Mouse (Mus musculus) fat pad, adult 2 months (tissue): ENCODE data around the gene Psmd11.
A peak's percentile ranks its signal among the peaks of the same experiment; 100 is the strongest.

Experiments used
- DNase-seq: peaks from one replicate; pipeline ENCODE4 v3.0.0-alpha.2; 2011; ENCODE audit warnings: low read depth, low spot score; ENCODE audit errors: extremely low read depth

Psmd11 gene

DNA sequence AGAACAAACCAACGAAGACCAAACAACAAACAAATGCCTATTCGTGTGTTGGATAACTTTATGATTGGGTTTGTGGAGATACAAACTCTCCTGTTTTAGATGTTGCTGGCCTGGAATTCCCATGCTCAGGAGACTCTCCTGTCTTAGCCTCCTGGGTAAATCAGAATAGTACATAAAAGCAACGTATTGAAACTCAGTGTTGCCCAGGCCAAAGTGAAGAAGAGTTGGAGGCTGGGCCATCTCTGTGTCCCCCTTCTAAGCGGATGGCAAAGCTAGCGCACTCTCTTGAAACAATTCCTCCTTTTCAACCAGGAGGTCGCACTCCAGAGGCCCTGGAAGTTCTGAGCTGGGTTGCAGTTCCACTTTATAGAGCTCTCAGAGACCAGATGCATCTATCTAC, 74.9 kb downstream of the Psmd11 start:
- DNase-seq, result no peak

DNA sequence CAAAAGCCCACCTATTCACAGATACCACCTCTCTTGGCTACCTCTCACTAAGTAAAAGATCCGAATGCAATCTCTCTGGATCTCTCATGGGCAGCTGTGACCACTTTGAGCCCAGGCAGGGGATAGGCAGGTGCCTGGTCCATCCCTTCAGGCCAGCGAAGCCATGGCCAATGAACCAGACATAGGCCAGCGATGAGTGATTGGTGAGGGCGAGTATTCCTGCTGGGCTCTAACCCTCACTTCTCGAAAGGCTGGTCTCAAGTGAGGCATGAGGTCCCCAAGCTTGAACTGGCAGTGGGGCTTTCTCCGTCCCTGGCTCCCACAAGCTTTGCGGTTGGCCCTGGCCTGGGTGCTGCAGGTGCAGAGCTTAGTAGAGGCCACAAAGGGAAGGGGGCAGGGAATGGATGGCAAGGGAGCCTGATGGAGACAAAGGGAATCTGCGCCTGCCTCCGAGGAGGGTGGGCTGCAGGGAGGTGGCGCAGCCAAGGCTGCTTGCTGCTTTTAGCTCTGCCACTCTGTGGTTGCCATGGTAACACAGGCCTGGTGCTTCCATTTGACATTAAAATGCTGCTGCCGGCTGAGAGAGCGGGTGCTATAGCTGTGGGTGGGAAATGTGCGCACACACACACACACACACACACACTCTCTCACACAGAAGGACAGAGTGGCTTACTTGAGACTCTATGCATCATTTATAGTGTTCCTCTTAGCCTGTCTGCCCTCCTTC, 75.5 kb downstream of the Psmd11 start:
- DNase-seq, result no peak

DNA sequence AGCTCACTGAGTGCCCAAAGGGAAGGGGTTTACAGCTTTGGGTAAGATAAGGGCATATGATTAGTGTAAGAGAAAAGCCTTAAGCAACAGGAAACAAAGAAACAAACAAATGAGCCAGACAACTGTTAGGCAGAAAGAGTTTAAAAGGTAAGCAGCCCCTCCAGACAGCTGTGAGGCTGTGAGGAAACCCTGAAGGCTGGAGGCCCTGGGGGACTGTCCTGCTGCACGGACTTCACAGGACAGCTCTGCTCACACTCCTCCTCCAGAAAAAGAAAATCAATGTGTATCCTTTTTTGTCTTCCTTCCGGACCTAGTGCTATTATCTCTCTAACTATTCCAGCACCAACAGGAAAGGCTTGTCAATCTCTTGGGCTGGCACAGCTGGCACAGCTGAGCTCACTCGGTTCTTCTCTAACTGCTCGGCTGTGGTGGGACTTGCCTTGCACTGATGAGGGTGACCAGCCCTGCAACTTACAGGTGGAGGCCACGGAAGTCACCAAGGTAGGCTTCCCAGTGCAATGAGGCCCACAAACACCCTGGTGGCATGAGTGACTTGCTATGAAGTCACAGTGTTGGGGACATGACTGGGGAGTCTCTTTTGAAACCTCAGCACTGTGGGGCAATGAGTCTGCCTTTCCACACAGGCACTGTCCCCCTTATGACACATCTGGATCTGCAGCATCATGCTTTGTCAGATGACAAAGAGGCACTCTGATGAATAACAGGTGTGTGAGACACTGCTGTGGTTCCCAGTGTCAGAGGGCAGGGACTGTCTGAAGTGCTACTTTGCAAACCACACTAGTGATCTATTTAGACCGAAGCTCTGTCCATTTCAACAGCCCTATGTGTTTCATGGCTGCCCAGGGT, 76.3 kb downstream of the Psmd11 start:
- no peak for DNase-seq

- no peak for DNase-seq
Observed at GRCm38 (mm10) chr11:80505581-80505980, 77.2 kb downstream of the Psmd11 start.

DNA sequence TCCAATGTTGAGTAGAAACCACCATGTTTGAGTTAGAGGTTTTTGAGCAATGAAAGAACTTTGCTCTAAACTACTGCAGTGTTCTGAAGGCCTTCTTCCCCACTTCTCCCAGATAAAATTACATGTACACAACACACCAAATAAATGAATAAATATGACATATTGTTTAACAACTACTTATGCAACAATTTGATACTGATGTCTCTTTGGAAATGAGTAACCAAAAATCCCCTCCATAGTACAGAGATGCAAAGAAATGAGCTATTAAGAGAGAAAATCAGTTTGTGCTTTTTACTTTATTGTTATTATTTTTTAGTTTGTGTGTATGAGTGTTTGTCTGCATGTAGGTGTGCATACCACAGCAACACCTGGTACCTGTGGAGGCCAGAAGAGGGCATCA, 78.1 kb downstream of the Psmd11 start:
- no peak for DNase-seq

DNA sequence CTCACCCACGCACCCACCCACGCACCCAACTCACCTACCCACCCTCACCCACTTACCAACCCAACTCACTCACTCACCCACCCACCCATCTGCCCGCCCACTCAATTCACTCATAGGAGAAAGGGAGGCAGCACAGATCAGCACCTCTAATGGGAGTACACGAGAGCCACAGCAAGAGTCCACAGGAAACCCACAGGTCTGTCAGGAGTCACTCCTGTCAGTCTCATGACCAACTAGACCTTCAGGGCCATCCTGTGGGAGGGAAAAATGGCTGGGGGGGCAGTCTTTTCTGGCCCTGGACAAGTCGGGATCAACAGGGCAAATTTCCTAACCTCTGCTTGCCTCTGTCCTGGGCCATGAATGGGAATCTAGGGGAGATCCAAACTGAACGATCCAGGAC, 79.4 kb downstream of the Psmd11 start:
- DNase-seq, result no peak

GRCm38 (mm10) chr11:80508361-80509175, 80.2 kb downstream of the Psmd11 start:
- DNase-seq, result no peak

GRCm38 (mm10) chr11:80509176-80509506, 80.7 kb downstream of the Psmd11 start:
- DNase-seq, result no peak

DNA sequence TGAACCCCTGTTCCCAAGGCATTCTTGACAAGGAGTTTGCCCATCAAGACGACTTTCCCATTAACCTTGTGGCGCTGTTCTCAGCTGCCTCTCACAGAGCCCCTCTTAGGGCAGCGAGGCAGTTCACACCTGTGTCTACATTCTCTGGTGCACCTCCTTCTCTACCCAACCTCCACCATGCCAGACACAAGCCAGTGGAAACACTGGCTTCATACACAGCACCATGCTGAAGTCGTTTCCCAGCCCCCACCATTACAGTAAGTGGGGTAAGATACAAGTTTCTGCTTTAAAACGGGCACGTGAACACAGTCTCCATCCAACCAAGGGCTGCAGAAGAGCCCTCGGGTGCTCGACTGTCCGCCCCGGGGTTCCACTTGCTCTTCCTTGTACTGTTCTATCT, 81.7 kb downstream of the Psmd11 start:
- no peak for DNase-seq

DNA sequence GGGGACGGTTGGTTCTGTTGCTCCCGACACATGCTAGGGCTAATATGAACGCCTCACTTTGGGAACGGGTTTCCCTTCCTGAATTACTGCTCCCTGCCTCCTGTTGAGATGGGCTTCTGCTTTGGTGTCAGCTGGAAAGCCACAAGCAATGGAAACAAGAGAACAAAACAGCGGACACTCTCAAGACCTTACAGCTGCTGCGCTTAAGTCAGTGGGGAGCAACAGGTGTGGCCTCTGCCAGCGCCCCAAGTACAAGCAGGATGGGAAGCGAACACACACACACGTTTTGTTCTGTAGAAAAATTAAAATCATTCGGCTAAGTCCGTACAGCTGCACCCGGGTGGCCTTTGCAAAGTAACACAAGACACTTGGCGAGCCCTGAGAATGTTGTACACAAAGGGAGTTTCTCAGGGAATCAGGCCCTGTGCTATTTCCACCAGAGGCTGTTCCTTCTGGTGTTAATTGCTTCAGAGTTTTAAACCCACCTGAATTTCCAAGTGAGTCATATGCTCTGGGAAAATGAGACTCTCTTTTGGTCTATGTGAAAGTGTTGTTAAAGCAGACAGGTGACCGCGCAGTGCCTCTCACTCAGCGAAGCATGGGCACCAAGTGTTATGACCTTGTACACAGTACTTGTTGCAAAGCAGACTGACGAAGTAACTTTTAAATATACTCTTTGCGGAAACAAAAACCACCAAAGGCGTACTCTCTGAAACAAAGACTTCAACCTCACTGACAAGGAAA, 84.1 kb downstream of the Psmd11 start:
- DNase-seq, result no peak

DNA sequence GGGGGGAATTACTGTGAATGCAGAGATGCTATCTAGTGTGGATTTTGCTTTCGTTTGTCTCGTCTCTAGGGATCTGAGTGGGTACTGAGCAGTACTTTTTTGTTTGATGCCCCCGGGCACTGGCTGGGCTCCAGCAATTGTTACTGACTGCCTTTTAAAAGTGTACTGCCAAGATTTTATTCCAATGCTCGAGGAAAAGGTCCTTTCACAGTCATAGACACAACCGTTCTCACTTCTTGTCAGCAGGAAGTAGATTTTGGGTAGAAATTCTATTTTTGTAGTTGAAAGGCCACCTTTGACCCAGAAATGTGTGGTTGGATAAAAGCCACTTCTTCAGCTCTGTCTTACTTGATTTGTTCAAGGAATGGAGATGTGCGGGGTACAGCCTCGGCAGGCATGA, 85.4 kb downstream of the Psmd11 start:
- DNase-seq, result no peak

GRCm38 (mm10) chr11:80515346-80515745, 86.9 kb downstream of the Psmd11 start:
- peak; percentile 25 for DNase-seq

DNA sequence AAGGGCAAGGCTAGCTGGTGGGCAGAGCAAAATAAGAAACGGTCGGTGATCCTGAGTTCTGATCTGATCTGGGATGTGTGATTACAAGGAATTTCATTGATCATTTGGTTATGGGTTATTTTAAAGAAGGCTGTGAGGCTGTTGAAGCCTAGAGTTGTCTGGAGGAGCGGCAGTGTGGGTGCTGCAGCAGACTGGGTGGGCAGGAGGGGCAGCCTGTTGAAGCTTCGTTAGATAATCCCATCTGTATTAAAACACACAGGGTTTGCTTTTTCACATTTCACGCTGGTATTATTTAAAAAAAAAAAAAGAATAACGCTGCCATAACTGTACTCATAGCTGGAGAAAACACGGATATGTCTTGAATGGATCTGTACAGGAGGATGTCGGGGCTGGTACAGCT, 87.5 kb downstream of the Psmd11 start:
- DNase-seq, result no peak

GRCm38 (mm10) chr11:80518421-80519367, 90.3 kb downstream of the Psmd11 start:
- DNase-seq, result no peak

GRCm38 (mm10) chr11:80521148-80521547, 92.7 kb downstream of the Psmd11 start:
- no peak for DNase-seq
